Mouse (Mus musculus): ENCODE results near the gene Dusp3.

- TF ChIP-seq MAZ (IDR thresholded peaks at IDR 0.05; ENCODE audit: low read depth, low read length) (no peak), CTCF (IDR thresholded peaks at IDR 0.05 in 2 of 3, conservative IDR thresholded peaks at IDR 0.05 in 1 of 3; ENCODE audit: control insufficient read depth in 1 of 3, insufficient read depth in 1 of 3, low read depth in 2 of 3, low read length in 3 of 3, poor library complexity in 1 of 3, severe bottlenecking in 1 of 3) (no peak), ELF1 (IDR thresholded peaks at IDR 0.05; ENCODE audit: low read depth, low read length) (no peak), KAT2A (conservative IDR thresholded peaks at IDR 0.05; ENCODE audit: low read depth, low read length) (no peak), TCF12 (IDR thresholded peaks at IDR 0.05; ENCODE audit: low read depth, low read length) (no peak), EP300 (IDR thresholded peaks at IDR 0.05; ENCODE audit: low read depth in 1 of 2, low read length in 2 of 2) (no peak), RCOR1 (IDR thresholded peaks at IDR 0.05; ENCODE audit: low read depth, low read length) (no peak), POLR2A (IDR thresholded peaks at IDR 0.05; ENCODE audit: control insufficient read depth in 1 of 2, insufficient read depth in 1 of 2, low read depth in 1 of 2, low read length in 2 of 2, poor library complexity in 1 of 2) (no peak), MYC (IDR thresholded peaks at IDR 0.05; ENCODE audit: low read depth, low read length) (no peak), POLR2AphosphoS2 (IDR thresholded peaks at IDR 0.05; ENCODE audit: low read length) (no peak)
Observed at GRCm38 (mm10) chr11:102031149-102031548, 44.3 kb upstream of the Dusp3 start.

All from MEL (cell line).